Mouse (Mus musculus) lung, postnatal 10 days (tissue): ENCODE measurements around the gene Plpp6.
"Not testable (repeated sequence)": the region's sequence is repeated elsewhere in the genome, so short reads cannot be mapped to it uniquely, and the experiment has no call there.

Experiments
- DNase-seq: peaks from one replicate; pipeline ENCODE4 v3.0.0; 2021

Plpp6 gene

GRCm38 (mm10) chr19:28989515-28989914, 25.8 kb downstream of the Plpp6 start:
- DNase-seq: no peak

DNA sequence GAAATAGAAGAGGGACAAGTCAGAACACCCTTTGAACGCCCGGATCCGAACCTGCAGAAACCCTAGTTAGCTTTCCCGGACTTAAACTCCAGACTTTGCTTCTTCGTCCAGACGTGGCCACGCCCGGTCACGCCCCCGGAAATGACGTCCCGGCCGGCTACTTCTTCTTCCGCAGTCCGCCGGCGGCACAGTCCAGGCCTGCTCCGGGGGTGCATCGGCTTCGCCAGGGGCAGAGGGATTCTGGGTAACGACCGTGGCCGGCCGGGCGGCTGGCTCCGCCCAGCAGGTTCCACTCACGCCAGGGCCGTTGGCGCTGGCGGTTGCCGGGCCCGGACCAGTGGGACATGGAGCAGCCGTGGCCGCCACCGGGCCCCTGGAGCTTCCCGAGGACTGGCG, 26.4 kb downstream of the Plpp6 start, which contains the start of gene Cdc37l1:
Gene Cdc37l1 (plus strand): TSS at position 159 of the 396 bp plus-strand sequence.
- DNase-seq: peak; percentile 99

DNA sequence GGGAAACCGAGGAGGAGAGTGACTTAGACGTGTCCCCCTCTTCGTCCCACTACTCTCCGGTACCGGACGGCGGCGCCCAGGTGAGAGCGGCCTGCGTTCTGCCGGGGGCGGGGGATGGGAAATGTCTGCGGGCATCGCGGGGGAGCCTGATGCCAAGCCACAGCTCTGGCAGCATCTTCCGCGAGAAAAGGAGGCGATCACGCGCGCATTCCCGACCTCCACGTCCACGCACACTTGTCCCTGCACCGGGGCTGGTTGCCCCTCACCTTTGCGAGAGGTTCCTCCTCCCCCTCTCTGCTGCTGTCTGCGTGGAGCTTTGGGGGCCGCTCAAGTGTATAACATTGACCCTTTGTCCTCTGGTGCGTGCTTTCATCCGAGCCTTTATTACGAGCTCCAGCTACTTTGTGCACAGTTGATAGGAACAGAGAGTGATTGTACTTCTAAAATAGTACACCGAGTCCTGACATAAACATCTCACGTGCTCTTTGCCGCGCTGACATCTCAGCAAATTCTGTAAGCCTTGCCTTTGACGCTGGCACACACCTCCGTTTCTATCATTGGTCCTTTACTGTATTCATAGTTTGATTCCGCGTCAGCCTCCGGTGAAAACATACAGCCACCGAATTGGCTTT, 27.0 kb downstream of the Plpp6 start:
- DNase-seq: no peak

DNA sequence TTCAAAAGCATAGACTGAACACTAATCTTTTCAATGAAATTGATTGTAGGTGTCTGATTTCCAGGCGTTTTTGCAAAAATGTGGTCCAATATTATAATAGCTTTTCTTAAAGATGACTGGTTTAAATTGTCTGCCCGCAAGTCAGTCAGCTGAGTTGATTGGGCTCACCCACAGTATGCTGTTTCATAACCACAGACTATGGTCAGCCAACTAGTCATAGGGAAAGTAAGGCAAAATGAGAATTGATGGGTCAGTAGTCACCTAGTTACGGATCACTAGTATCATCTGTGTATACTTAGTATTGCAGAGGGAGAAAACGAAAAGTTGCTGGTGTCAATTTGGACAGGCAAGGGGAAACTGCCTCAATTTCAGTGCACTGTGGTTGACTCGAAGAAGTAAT, 27.6 kb downstream of the Plpp6 start:
- no peak for DNase-seq

DNA sequence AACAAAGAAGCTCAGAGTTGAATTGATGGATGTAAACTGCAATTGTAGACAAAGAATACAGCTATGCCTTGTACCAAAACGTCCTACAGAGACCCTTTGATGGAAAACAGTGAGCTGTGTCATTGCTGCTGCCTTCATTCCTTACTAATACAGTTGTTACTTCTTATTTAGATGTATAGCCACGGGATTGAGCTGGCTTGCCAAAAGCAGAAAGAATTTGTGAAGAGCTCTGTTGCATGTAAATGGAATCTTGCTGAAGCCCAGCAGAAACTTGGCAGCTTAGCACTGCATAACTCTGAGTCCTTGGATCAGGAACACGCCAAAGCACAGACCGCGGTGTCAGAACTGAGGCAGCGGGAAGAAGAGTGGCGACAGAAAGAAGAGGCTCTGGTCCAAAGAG, 31.1 kb downstream of the Plpp6 start:
- DNase-seq: peak; percentile 54

- no peak for DNase-seq
Measured at GRCm38 (mm10) chr19:28995366-28995765, 31.6 kb downstream of the Plpp6 start.

DNA sequence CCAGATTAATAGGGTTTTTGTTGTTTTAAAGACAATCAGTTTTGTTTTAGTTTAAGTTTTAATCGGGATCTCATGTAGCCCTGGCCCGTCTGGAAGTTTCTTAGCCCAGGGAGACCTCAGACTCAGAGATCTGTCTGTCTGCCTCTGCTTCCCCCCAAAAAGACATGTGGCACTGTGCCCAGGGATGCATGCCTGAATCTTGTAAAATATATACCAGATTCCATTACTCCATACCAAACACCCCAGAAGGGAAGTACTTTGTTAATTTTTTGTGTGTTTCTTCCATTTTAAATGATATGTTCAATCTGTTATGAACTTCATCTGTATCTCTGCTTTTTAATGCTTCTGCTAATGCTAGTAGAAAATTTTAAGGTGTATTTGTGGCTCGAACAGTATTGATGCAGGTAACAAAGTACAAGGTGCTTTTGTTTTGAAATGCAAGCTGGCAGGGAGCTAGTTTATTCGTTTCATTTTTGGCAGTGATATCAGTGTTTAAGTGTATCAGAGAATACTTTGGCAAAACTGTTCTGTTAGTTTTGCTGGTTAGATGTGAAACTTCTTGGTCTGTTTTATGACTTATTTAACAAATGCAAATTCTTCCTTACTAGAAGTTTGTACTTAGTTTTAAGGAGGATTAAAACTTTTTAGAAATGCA, 34.4 kb downstream of the Plpp6 start:
- DNase-seq: no peak

GRCm38 (mm10) chr19:29000321-29000720, 36.6 kb downstream of the Plpp6 start:
- not testable (repeated sequence) for DNase-seq

- DNase-seq: no peak
Measured at GRCm38 (mm10) chr19:29008069-29008706, 44.4 kb downstream of the Plpp6 start.

DNA sequence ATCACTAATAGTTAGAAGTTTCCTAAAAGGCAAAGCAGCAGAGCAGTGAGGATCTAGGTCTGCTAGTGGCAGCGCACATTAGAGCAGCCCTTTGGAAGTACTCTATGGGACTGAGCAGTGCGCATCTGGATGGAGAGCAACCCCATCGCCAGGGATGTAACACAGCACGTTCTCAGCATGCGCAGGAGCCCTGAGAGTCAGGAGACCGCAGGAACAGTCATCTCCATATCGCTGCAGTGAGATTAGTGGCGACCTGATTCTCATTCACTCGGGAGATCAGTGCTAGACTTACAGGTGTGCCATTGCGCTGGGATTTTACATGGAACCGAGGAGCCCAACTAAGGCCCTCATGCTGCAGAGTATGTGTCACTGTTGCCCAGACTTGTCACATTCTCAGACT, 45.3 kb downstream of the Plpp6 start:
- no peak for DNase-seq

- no peak for DNase-seq
Measured at GRCm38 (mm10) chr19:29011355-29011990, 47.7 kb downstream of the Plpp6 start.

- DNase-seq: no peak
Measured at GRCm38 (mm10) chr19:29014466-29015055, 50.8 kb downstream of the Plpp6 start.

GRCm38 (mm10) chr19:29015410-29016203, 51.9 kb downstream of the Plpp6 start:
- no peak for DNase-seq

GRCm38 (mm10) chr19:29016204-29016765, 52.5 kb downstream of the Plpp6 start:
- no peak for DNase-seq
